In the genomic region with DNA sequence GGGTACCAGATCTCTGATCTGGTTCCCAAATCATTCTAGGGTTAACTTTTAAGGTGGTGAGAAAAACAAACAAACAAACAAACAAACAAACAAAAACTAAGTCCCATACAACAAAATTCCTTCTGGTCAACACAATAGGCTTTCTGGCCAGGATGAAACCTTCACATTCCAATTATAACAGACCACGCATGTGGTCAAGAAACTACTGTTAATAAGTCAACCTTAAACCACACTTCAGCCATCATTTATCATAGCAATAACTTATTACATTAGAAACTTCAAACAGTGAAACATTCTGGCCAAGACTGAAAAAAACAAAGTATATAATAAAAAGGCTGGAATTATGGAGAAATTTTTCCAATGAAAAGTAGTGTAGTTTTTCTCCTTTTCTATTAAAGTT, we compare ENCODE assay signal across 27 mouse cellular contexts.
"Had no signal": no experiment of that assay in that cellular context is flagged by ENCODE, and none has a peak within 500 bp of the region (broad histone marks: within the 10 kb centered on the region; RNA-seq: fewer than 3 reads in every experiment).

No protein-coding gene starts in this region.

- H3K4me1 ChIP-seq: embryonic facial prominence, embryonic 10.5 days; embryonic facial prominence, embryonic 12.5 days; embryonic facial prominence, embryonic 13.5 days; embryonic facial prominence, embryonic 15.5 days; forebrain, embryonic 10.5 days; forebrain, embryonic 12.5 days; forebrain, embryonic 13.5 days; forebrain, embryonic 15.5 days had no signal

- H3K36me3 ChIP-seq: embryonic facial prominence, embryonic 10.5 days; embryonic facial prominence, embryonic 12.5 days; embryonic facial prominence, embryonic 13.5 days; embryonic facial prominence, embryonic 15.5 days; forebrain, embryonic 10.5 days; forebrain, embryonic 12.5 days; forebrain, embryonic 15.5 days had no signal

- DNase-seq: cerebellum, adult 2 months; cerebellum, adult 8-10 months; cerebellum, adult 9-10 months; cerebellum, adult 9-11 months; cerebellum, postnatal 10 days; cerebellum, postnatal 14 days; cerebellum, postnatal 25 days; cerebellum, postnatal 36 days; embryo, embryonic 11 days; forebrain, postnatal 0 days; gastrocnemius, adult 2 months; gastrocnemius, postnatal 10 days; gastrocnemius, postnatal 14 days; gastrocnemius, postnatal 25 days; gastrocnemius, postnatal 36 days; heart, adult 11 months; heart, adult 18-20 months; heart, adult 2 months had no signal

- H3K27me3 ChIP-seq: embryonic facial prominence, embryonic 12.5 days; embryonic facial prominence, embryonic 13.5 days; embryonic facial prominence, embryonic 15.5 days; forebrain, embryonic 12.5 days; forebrain, embryonic 13.5 days; forebrain, embryonic 15.5 days had no signal

- H3K27ac ChIP-seq: embryonic facial prominence, embryonic 10.5 days; embryonic facial prominence, embryonic 12.5 days; embryonic facial prominence, embryonic 13.5 days; embryonic facial prominence, embryonic 15.5 days; forebrain, embryonic 10.5 days; forebrain, embryonic 12.5 days; forebrain, embryonic 13.5 days; forebrain, embryonic 15.5 days; gastrocnemius, adult 2 months; heart, adult 2 months had no signal

- H3K4me3 ChIP-seq: embryonic facial prominence, embryonic 10.5 days; embryonic facial prominence, embryonic 12.5 days; embryonic facial prominence, embryonic 13.5 days; embryonic facial prominence, embryonic 15.5 days; erythroblast, embryonic 14.5 days; forebrain, embryonic 10.5 days; forebrain, embryonic 12.5 days; forebrain, embryonic 13.5 days; forebrain, embryonic 15.5 days; gastrocnemius, adult 2 months; heart, adult 2 months had no signal
